Mouse (Mus musculus): ENCODE results near the gene Hist2h2be.
"Not testable (repeated sequence)": the region's sequence is repeated elsewhere in the genome, so short reads cannot be mapped to it uniquely, and the experiment has no call there.

The Hist2h2be gene

DNA sequence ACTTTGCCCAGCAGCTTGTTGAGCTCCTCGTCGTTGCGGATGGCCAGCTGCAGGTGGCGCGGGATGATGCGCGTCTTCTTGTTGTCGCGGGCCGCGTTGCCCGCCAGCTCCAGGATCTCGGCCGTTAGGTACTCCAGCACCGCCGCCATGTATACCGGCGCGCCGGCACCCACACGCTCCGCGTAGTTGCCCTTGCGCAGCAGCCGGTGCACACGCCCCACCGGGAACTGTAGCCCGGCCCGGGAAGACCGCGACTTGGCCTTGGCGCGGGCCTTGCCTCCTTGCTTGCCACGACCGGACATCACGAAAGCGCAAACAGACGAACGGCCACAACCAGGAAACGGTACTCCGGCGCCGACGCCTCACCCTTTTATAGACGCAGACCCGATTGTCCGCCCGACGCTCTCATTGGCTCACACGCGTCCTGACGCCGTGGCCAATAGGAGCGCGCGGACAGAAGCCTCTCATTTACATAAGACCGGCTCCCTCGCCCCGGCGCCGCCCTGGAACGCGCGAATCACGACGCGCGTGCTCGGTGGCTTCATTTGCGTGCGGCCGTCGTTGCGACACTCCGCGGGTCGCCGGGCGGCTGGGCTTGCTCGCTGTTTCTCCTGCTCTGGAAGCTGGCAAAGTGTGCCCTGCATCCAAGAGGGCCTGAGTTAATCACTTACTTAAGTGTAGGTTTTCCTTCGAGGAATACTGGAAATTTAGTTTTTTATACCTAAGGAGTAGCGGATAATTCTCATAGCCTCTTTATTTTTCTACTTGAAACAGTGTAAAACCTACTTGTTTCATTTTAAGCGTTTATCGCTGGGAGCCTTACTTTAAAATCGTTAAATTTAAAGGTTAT is 19.3 kb downstream of the Hist2h2be start, which contains the start of gene Hist2h2aa2:
Hist2h2aa2 (minus strand) TSS at position 328 of the 850 bp plus-strand sequence.
- DNase-seq = peak; percentile 97

DNA sequence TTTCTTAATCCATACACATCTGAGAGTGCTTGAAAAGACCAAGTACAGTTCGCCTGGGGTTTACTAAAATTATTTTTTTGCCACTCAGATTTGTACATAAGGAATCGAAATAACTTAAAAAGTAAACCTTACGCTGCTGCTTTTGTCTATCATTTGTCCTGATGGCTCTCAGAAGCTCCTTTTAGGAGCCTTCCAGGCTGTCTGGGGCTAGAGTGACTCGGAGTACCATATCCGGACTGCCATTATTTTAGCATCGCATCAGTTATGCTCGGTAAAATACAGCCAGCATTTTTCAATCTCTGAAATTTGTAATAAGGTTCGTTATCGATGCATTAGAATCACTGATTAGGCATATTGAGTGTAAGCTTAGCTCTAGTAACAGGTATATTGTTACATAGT is 19.9 kb downstream of the Hist2h2be start:
- no peak for DNase-seq

- DNase-seq = no peak
Observed at GRCm38 (mm10) chr3:96243921-96244572, 23.1 kb downstream of the Hist2h2be start.

DNA sequence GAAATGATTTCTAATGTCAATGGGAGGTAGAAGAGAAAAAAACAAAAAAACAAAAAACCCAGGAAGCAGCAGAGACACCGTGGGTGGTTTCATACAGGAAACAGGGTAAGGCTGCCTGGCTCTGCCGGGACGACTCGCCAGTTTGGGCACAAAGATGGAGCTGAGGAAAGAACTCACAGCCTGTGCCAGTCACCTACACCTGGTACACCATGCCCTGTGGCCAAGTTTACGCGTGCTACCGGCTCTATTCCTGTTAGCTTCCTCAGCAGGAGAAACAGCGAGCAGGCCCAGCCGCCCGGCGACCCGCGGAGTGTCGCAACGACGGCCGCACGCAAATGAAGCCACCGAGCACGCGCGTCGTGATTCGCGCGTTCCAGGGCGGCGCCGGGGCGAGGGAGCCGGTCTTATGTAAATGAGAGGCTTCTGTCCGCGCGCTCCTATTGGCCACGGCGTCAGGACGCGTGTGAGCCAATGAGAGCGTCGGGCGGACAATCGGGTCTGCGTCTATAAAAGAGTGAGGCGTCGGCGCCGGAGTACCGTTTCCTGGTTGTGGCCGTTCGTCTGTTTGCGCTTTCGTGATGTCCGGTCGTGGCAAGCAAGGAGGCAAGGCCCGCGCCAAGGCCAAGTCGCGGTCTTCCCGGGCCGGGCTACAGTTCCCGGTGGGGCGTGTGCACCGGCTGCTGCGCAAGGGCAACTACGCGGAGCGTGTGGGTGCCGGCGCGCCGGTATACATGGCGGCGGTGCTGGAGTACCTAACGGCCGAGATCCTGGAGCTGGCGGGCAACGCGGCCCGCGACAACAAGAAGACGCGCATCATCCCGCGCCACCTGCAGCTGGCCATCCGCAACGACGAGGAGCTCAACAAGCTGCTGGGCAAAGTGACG is 24.3 kb downstream of the Hist2h2be start, which contains the start of gene Hist2h2aa1:
Hist2h2aa1 (plus strand) TSS at position 495 of the 884 bp plus-strand sequence.
- peak; percentile 88 for DNase-seq

DNA sequence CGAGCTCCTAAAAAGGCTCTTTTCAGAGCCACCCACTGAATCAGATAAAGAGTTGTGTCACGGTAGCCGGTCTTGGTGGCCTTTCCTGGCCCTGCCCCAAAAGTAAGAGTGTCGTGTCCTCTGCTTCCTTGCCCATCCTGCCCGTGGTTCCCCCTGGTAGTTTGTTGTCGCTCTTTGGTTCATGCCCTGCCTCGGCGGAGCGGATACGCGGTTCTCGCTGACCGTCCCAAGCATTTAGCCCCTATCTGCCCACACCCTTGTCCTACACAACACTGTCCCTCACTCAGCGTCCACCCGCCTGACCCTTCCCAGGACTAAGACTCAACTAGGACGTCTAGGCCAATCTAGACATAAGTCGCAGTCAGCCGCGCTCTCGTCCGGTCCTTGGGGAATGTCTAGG is 25.1 kb downstream of the Hist2h2be start:
- DNase-seq = not testable (repeated sequence)

- DNase-seq = not testable (repeated sequence)
Observed at GRCm38 (mm10) chr3:96246427-96246856, 25.5 kb downstream of the Hist2h2be start, which contains the start of gene Hist2h3c1. Gene Hist2h3c1 (plus strand): TSS chr3:96246685.

DNA sequence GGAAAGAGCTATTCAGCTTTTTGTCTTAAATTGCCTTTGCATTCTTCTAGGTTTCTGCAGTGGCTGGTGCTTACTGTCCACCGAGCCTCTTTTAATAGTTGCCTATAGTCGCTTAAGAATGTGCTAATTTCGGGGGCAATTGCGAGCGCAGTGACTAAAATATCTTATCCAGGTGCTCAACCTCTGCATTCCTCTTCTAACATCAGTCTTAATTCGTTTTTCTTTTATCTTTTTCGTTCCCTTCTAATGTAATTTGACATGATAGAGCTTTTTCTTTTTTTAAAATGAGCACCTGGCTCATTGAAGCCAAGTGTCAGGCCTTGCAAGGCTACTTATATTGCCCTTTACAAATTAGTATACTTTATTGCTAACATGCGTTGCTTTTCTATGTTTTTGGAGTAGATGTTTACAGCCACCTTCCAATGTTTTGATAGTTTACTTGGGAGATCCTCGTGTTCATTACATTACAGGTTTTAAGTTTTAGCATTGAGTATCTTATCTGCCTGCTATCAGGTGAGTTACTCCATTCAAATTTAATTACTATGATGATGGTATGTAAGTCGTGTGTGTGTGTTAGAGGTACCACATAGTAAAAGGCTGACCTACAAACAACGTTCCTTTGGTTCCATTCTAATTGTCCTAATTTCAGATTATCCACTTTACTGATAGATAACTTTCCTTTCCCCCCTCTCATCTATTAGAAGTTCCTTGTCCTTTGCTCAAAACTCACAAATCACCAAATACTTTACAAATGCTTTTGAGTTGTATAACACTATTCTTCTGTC is 26.6 kb downstream of the Hist2h2be start:
- no peak for DNase-seq

DNA sequence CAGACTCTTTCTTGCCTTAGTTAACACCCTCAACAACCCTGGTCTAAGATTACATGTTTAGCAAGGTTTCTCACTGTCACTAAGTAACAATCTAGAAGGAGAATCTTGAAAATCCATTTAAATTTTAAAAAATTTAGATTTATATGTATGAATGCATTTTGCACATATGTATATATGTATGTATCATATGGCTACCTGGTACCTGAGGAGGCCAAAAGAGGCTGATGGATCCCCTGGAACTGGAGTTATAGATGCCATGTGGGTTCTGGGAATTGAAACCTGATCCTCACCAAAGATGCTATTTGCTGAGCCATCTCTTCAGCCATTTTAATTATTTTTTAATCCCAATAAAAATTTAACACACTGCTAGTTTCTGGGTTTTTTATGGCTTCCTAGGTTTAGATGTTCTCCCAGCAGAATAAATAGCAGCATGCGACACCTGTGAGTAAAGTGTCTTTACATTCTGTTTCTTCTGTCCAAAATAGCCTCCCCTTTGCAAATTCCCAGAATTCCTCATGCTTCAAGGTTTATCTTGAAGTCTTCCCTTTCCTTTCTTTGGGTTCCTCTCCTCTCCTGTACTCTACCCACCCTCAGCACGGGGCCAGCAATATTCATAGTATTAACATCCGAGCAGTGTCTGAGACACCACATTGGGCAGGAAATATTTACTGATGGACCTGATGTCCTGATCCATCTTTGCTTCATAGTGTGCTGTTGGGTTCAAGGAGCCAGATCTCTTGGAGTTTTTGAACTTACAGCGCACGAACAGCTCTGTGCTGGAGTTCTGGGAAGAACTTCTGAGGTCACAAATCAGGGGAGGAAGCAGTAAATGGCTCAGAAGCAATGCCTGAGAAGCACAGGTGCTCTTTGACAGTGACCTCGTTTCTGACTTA is 27.5 kb downstream of the Hist2h2be start:
- no peak for DNase-seq

GRCm38 (mm10) chr3:96249034-96249345 is 28.1 kb downstream of the Hist2h2be start:
- no peak for DNase-seq

GRCm38 (mm10) chr3:96250890-96251289 is 30.0 kb downstream of the Hist2h2be start:
- no peak for DNase-seq

GRCm38 (mm10) chr3:96251787-96252186 is 30.9 kb downstream of the Hist2h2be start:
- DNase-seq = no peak

DNA sequence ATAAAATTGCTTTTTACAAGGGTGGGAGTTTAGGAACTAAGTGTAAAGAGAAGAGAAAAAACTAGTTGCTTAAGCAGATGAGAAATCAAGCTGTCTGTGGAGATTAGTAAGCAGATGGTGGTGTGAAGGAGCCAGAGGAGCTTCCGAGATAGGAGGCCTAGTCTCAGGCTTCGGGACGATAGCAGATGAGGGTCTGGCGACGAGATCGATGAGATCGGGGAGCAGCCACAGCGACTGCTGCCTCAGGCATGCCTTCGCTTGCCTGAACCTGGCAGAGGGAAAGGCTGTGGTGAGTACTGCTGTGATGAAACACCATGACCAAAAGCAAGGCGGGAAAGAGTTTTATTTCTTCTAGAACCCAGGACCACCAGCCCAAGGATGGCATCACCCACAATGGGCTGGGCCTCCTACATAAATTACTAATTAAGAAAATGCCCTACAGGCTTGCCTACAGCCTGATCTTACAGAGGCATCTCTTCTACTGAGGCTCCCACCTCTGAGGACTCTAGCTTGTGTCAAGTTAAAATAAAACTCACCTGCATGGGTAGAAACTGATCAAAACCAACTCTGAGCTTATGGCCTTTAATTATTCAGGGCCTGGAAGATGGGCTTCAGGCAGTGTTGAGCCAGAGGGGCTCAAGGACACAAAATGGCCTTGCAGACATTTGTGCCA is 33.9 kb downstream of the Hist2h2be start:
- DNase-seq = no peak

DNA sequence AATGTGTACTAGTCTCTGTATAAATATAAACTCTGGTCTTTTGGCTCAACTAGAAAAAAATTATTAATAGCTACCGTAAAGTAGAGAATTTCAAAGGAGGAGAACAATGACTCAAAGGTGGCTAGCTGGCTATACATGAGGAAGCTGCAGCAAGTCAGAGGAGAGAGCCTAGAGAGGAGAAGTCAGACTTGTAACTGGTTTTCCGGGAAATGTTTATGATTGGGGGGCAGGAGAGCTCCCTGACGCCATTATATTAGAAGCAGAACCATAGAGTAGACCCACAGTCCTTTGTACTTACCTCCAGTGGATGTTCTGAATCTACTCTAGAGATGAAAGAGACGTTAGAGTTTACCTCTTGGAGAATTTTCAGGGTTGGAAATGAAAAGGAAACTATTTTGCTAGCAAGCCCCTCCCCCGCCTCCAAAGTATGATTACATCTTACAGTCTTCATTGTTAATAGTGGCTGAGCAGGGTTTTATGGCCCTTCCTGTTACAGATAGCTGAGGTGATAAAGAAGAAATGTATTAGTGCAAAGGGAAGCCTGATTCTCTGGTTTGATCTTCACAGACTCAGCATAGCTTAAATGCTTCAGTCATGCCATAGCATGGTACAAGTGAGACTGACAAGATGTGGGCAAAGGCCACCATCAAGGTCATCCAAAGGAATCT is 35.1 kb downstream of the Hist2h2be start:
- DNase-seq = no peak

- no peak for DNase-seq
Observed at GRCm38 (mm10) chr3:96257190-96257589, 36.3 kb downstream of the Hist2h2be start.

DNA sequence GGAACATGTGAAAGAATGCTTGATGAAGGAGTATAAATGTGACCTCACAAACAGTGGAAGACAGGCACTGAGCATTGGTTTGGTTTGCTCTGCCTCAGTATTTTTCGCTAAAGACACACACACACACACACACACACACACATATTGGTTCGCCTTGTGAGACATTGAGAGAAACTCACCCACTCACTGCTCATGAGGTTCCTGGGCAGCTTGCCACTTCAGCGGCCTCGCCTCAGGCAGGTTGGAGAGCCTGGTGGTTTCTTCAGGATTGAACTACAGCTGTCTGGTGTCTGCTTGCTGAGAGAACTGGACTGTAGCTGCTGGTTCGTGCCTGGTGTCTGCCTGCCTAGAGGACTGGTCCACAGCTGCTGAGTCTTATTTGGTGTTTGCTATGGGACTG is 39.3 kb downstream of the Hist2h2be start:
- no peak for DNase-seq

- no peak for DNase-seq
Observed at GRCm38 (mm10) chr3:96261623-96262022, 40.7 kb downstream of the Hist2h2be start.

DNA sequence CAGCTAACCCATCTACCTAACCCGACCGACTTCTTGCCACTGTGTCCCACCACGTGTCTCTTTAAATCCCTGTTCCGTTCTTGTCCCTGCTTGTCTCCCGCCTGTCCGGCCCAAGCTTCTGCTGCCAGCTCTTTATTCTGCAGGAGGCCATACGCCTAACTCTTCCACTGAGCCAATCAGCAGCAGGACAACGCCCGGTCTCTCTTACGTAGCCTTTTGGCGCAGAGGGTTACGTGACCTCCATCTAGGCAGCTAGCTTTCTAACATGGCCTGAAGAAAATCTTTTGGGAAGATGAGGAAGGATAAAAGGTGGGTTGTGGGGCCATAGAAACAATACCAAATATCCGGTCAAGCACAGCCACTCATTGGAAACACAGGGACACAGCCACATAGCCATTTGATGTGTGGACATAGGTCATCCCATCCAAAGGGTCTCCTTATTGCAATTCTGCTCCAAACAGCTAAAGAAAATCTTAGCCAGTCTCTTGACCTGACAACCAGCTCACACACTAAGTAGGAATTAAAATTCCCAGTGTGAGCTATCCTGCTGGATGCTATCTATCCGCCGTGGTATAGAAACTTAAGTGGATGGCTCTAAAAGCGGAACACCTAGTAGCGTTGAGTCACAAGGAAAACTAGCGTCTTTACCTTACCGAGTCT is 41.4 kb downstream of the Hist2h2be start:
- peak; percentile 87 for DNase-seq

GRCm38 (mm10) chr3:96262979-96263550 is 42.1 kb downstream of the Hist2h2be start, which contains the start of gene Hist2h4:
Gene Hist2h4 (minus strand): TSS chr3:96263311.
- peak; percentile 99 for DNase-seq
